In genomic region chr16:34088331-34088730, GRCm38 (mm10) we compare ENCODE assay signal across 22 mouse cellular contexts.
DNase-seq lines count a peak whose midpoint lies in the region; ATAC-seq and TF ChIP-seq lines count a peak whose summit lies in the region.
"Had no signal": no experiment of that assay in that cellular context is flagged by ENCODE, and none has a peak within 500 bp of the region (broad histone marks: within the 10 kb centered on the region; RNA-seq: fewer than 3 reads in every experiment).

No protein-coding gene starts in this region.

- no peak overlapping the region for H3K9ac ChIP-seq in hindbrain, embryonic 12.5 days
- H3K9ac ChIP-seq in hindbrain, embryonic 16.5 days (ENCODE audit: low read depth, low read length), result no peak overlapping the region
- H3K9ac ChIP-seq in lung, embryonic 15.5 days, result no peak overlapping the region
- H3K9ac ChIP-seq: embryonic facial prominence, embryonic 13.5 days; forebrain, embryonic 15.5 days; heart, embryonic 15.5 days; hindbrain, embryonic 13.5 days; limb, embryonic 13.5 days; liver, embryonic 15.5 days; neural tube, embryonic 12.5 days had no signal

- H3K4me1 ChIP-seq in hindbrain, embryonic 12.5 days, result peaks cover 25% of the 10 kb centered on the region
- H3K4me1 ChIP-seq in hindbrain, embryonic 16.5 days (ENCODE audit: control insufficient read depth, insufficient read depth, low read depth, low read length), result peaks cover 2% of the 10 kb centered on the region; the same call in 1 of the 2 replicates
- H3K4me1 ChIP-seq in E14TG2a.4 (replicated peaks; ENCODE audit: low read depth, low read length), result peaks cover 68% of the 10 kb centered on the region
- H3K4me1 ChIP-seq in lung, embryonic 15.5 days, result peaks cover 28% of the 10 kb centered on the region

- H3K27ac ChIP-seq in hindbrain, embryonic 12.5 days, result peak overlapping the region; percentile 3; the same call in 1 of the 2 replicates
- no peak overlapping the region for H3K27ac ChIP-seq in hindbrain, embryonic 16.5 days (ENCODE audit: low read depth, low read length)
- H3K27ac ChIP-seq in lung, embryonic 15.5 days, result peak overlapping the region; percentile 34
- H3K27ac ChIP-seq: embryonic facial prominence, embryonic 13.5 days; forebrain, embryonic 15.5 days; heart, embryonic 15.5 days; hindbrain, embryonic 13.5 days; limb, embryonic 13.5 days; liver, embryonic 15.5 days; neural tube, embryonic 12.5 days had no signal

- no peak overlapping the region for H3K4me2 ChIP-seq in hindbrain, embryonic 12.5 days (replicated peaks)
- no peak overlapping the region for H3K4me2 ChIP-seq in hindbrain, embryonic 16.5 days (ENCODE audit: low read length)
- H3K4me2 ChIP-seq in lung, embryonic 15.5 days, result no peak overlapping the region
- H3K4me2 ChIP-seq: embryonic facial prominence, embryonic 13.5 days; forebrain, embryonic 15.5 days; heart, embryonic 15.5 days; hindbrain, embryonic 13.5 days; limb, embryonic 13.5 days; liver, embryonic 15.5 days; midbrain, embryonic 11.5 days; neural tube, embryonic 12.5 days had no signal

- no peak for TF ChIP-seq CTCF in E14TG2a.4 (conservative IDR thresholded peaks at IDR 0.05; ENCODE audit: low read length)

- H3K4me3 ChIP-seq in hindbrain, embryonic 12.5 days, result no peak overlapping the region
- no peak overlapping the region for H3K4me3 ChIP-seq in hindbrain, embryonic 16.5 days (ENCODE audit: low read length)
- peak overlapping the region; percentile 17; the same call in 1 of the 2 replicates for H3K4me3 ChIP-seq in E14TG2a.4 (replicated peaks; ENCODE audit: low read length)
- H3K4me3 ChIP-seq in lung, embryonic 15.5 days, result no peak overlapping the region
- H3K4me3 ChIP-seq: embryonic facial prominence, embryonic 13.5 days; forebrain, embryonic 15.5 days; heart, embryonic 15.5 days; hindbrain, embryonic 13.5 days; limb, embryonic 13.5 days; liver, embryonic 15.5 days; neural tube, embryonic 12.5 days had no signal

- DNase-seq in lung, postnatal 4 days, result peak; percentile 21 to 52
- no peak for DNase-seq in layer of hippocampus, adult 18-20 months (ENCODE audit: low spot score in 2 of 2)
- DNase-seq in thymus, postnatal 10 days (ENCODE audit: low spot score in 2 of 2), result no peak
- no peak for DNase-seq in spleen, postnatal 10 days (ENCODE audit: low spot score in 2 of 2)
- DNase-seq: adrenal gland, postnatal 10 days; cerebellum, adult 9-11 months; kidney, adult 9 months had no signal

- no peaks in the 10 kb centered on the region for H3K27me3 ChIP-seq in hindbrain, embryonic 12.5 days
- no peaks in the 10 kb centered on the region for H3K27me3 ChIP-seq in hindbrain, embryonic 16.5 days (replicated peaks; ENCODE audit: control insufficient read depth, insufficient read depth, low read length)
- peaks cover 22% of the 10 kb centered on the region for H3K27me3 ChIP-seq in E14TG2a.4 (ENCODE audit: insufficient read depth, low read length)
- H3K27me3 ChIP-seq in lung, embryonic 15.5 days, result no peaks in the 10 kb centered on the region
- H3K27me3 ChIP-seq: embryonic facial prominence, embryonic 13.5 days; forebrain, embryonic 15.5 days; heart, embryonic 15.5 days; hindbrain, embryonic 13.5 days; limb, embryonic 13.5 days; neural tube, embryonic 12.5 days had no signal

- H3K9me3 ChIP-seq in hindbrain, embryonic 12.5 days (replicated peaks), result no peaks in the 10 kb centered on the region
- H3K9me3 ChIP-seq in hindbrain, embryonic 16.5 days (ENCODE audit: control insufficient read depth, low read length), result no peaks in the 10 kb centered on the region
- H3K9me3 ChIP-seq in E14TG2a.4 (ENCODE audit: low read length), result no peaks in the 10 kb centered on the region
- H3K9me3 ChIP-seq in lung, embryonic 15.5 days, result no peaks in the 10 kb centered on the region
- H3K9me3 ChIP-seq: embryonic facial prominence, embryonic 13.5 days; forebrain, embryonic 15.5 days; G1E; heart, embryonic 15.5 days; hindbrain, embryonic 13.5 days; limb, embryonic 13.5 days; liver, embryonic 15.5 days; neural tube, embryonic 12.5 days had no signal

- WGBS in hindbrain, embryonic 12.5 days, result 49% methylated on average over 4 of the region's 4 CpGs
- WGBS in hindbrain, embryonic 16.5 days, result 53% methylated on average over 4 of the region's 4 CpGs
- WGBS in lung, embryonic 15.5 days, result 34% methylated on average over 4 of the region's 4 CpGs

- no peaks in the 10 kb centered on the region for H3K36me3 ChIP-seq in hindbrain, embryonic 12.5 days
- H3K36me3 ChIP-seq in hindbrain, embryonic 16.5 days (ENCODE audit: control insufficient read depth, insufficient read depth, low read length), result no peaks in the 10 kb centered on the region
- no peaks in the 10 kb centered on the region for H3K36me3 ChIP-seq in E14TG2a.4 (ENCODE audit: insufficient read depth, low read length)
- no peaks in the 10 kb centered on the region for H3K36me3 ChIP-seq in lung, embryonic 15.5 days
- H3K36me3 ChIP-seq: embryonic facial prominence, embryonic 13.5 days; forebrain, embryonic 15.5 days; G1E; limb, embryonic 13.5 days; liver, embryonic 15.5 days; neural tube, embryonic 12.5 days had no signal

- ATAC-seq in hindbrain, embryonic 12.5 days (ENCODE audit: low FRiP score), result no peak
- no peak for ATAC-seq in hindbrain, embryonic 16.5 days
- ATAC-seq in lung, embryonic 15.5 days (ENCODE audit: borderline replicate concordance, extremely low read depth, low FRiP score, low TSS enrichment), result peak; percentile 50; the same call in 1 of the 2 replicates
- ATAC-seq: activated CD4-positive, CD25-positive, alpha-beta regulatory T cell, adult 4 months; CD4-positive, CD25-positive, alpha-beta regulatory T cell, adult 4 months; forebrain, embryonic 15.5 days had no signal

Comparison
In these comparisons a context has a peak if more than half of its experiments do, and no peak if none do; other contexts are left out.
1. DNase-seq: peak in lung, postnatal 4 days (2 of 2); none in layer of hippocampus, adult 18-20 months (0 of 2), thymus, postnatal 10 days (0 of 2) and spleen, postnatal 10 days (0 of 2).